Mouse (Mus musculus) left cerebral cortex, adult 8-10 months (tissue): Measurements from ENCODE around the gene Sec24c. TPM values are rescaled to one million over a fixed set of nuclear protein-coding genes. Genes with fewer than 3 reads are reported as not detected.

Source experiments
- DNase-seq, 2 experiments: peaks; one replicate each; pipeline ENCODE4 v3.0.0; 2022; ENCODE audit warnings: low spot score in 2 of 2
- total RNA-seq, 4 experiments: library from RNA; stranded (reverse); gene quantifications; 2 replicates each; pipeline ENCODE4 v1.2.4; 2022

The Sec24c gene
- total RNA-seq, 4 experiments from 2014 or later, result 87.9 to 102 (median 99.5) TPM

DNA sequence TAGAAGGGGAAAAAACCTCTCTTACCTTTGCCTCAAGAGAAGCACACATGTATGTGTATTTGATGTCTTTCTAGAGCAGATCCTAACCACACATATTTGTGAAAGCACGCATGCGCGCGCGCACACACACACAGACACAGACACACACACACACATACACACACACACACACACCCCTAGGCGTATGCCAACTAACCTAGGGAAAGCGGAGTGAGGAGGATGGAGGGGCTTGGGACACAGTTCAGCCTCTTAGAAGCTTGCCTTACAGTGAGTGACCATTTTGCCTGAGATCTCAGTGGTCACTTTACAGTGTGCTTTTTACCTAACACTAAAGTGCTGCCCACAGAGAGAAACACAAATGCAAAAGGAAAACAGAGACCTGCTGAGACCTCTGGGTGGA lies 14.4 kb upstream of the Sec24c start:
- no peak for DNase-seq

DNA sequence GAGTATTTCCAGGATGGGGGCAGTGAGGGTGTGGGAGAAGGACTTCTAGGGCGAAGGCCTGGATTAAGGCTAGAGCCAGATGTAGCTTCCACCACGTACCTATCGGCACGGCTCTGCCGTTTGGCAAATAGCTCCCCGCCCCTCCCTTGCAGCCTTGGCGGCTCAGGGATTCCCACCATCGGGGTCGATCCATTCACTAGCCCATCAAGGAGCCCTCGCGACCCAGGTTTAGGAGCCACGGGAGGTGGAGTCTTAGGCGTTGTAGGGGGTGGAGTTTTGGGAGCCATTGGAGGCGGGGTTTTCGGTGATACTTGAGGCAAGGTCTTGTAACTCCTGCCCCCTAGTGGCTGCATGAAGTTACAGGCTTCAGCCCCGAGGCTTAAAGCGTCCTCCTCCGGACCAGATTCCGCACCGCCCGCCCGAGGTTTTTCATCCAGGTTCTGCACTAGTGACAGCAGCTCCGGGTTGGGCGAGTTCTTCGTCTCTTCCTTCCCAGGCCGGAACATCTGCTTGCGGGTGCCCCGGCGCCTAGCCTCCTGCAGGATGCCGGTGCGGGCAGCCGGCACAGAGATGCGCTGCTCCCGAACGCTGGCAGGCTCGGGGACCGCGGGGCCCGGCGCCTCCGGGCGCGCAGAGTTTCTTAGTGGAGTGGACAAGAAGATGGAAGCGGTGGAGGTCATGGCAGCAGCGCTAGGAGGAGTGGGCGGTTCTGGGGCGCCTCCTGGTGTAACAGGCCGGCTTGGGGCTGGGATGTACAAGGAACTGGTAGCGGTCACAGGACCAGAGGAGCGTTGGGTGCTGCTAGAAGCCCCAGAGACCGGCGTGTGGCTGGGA lies 13.1 kb upstream of the Sec24c start:
- DNase-seq, result peak; percentile 81 to 92

DNA sequence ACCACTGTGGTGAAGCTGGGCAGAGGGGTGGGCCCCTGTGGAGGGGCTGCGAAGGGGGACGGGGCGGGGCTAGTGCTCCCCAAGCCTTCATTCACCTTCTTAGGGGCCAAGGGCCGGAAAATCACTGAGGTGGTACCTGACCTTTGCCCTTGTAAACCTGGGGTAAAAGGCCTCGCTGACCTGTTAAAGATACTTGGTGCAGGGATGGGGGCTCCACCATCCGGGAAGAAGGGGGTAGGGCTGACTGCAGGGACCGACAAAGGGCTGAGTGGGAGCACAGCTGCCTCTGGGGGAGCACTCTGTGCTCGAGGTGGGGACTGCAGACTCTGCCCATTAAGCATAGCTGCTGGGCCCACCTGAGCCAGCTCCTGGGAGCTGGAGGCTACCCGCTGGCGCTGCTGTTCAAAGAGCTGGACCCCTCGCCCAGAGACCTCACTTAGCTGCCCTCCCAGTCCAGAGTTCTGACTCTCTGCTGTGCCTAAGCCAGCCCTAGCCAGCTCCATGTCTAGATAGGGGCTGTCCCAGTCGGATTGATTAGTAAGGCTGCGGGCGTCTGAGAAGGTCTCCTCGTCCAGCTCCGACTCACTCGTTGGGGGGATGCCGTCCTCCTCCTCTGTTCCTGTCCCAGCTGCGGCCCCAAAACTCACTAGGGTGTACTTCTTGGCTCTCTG lies 12.3 kb upstream of the Sec24c start:
- no peak for DNase-seq

DNA sequence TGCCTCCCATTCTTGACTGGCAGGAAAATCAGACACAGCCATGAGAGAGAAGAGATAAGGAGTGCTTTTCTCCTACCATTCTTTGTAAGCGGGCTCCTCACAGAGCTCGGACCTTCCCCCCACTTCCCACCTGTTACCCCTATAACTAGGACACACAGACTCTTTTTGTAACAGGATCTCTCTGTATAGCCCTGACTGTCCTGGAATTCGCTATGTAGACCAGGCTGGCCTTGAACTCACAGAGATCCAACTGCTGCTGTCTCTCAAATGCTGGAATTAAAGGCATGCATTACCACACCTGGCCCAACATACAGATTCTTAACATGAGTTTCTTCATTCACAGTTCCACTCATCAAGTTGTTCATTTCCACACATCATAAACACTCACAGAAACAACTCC lies 11.4 kb upstream of the Sec24c start:
- no peak for DNase-seq

DNA sequence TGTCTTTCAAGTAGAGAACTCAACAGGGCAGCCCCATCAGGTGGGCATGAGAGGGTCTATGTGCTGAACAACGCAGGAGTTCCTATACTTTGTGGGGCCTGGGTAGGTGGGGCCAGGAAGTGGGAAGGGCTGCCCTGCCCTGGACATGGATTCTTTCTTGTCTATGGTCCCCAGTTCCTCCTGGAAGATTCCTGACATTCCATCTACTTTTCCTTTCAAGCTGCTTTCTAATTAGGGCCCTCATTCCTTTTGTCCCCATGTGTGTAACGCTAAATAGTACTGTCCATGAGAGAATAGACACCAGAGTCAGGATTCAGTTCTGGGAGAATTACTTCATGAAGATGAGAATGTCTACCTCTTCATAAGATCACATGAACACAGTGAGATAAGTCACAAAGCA lies 10.5 kb upstream of the Sec24c start:
- no peak for DNase-seq

DNA sequence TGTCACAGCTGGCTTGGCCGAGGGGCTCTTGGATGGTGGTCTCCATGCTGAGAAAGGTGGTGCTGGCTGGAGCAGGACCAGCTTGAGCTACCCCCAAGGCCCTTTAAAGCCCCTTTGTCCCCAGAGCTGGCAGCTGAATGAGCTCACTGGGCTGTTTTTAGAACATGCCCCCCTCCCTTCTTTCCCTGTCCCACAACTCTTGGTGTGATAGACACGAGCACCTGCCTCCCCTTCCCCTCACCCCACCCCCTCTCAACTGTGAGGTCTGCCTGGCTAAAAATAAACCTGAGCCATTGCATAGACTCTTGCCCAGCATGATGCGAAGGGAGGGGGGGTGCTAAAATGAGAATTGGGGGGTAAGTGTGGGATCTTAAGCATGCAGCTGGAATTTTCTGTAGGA lies 9.7 kb upstream of the Sec24c start:
- no peak for DNase-seq

DNA sequence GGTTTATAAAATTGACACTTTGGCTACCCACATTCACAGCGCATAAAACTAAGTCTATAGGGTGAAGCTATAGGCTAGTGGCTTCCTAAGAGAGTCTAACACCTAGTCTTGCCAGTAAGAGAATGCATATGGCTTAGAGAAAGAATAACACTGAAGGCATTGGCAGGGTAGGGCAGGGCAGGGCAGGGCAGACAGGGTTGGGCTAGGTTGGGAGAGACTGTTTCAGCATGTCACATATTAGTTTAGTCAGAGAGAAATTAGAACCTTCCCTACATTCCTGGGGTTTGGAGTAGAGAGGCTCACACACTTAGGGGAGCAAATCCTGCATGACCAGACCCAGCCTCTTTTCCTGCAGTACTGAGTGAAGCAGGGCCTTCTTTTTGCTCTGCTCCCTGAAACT lies 6.6 kb upstream of the Sec24c start:
- no peak for DNase-seq

DNA sequence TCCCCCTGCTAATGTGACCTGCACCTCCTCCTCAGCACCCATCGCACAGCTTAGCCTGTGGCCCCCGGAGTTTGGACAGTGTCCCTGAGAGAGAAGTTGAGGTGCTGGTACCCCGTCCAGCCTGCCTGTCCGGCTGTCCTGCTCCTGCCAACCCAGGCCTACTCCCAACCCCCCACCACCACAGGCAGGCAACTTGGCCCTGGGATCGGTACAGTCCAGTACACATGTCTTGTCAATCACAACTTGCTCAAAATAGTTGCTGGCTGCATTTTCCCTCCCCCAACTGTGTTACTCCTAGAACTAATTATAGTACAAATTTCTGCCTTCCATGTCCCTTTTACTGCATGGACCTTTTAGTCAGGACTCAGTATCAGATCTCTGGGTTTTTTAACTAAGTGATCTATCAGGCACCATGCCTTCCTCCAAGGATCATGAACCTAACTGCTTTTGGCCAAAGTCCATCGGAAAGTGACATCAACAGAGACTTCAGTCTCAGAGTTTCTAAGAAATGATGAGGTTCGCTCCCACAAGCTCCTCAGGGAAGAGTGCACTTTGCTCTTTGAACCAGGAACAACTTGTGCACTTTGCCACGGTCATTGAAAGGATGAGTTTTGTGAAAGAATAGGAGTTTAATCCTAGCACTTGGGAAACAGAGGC lies 5.8 kb upstream of the Sec24c start, which contains the start of gene Synpo2l:
Synpo2l (minus strand) TSS at position 201 of the 657 bp plus-strand sequence.
- no peak for DNase-seq

DNA sequence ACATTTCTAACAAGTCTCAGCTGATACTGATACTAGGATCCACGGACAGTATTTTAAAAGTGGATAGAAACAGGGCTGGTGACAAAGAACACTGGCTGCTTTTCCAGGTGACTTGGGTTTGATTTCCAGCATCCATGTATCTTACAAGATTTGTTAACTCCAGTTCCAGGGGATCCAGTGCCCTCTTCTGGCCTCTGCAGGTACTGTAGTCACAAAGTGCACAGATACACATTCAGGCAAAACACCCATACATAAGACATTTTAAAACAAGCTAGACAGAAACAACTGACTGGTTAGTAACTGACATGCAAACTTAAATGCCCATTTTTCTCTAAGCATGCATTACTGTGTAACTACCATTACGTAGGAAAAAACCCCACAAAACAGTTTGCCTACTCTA lies 1.1 kb upstream of the Sec24c start:
- DNase-seq, result no peak

DNA sequence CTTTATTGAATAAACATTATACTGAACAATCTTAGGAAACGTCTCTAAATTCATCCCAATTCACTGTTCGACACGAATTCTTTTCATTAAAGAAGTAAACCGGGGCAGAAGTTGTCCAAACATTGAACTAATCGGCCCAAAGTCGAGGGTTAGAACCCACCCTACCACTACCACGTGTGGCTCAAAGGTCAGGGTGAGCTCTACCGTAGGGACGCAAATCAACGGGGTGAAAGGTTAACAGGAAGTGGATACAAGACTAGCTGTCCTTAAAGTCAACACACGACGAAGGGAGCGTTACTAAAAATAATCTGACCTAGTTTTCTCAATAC lies 409 bp upstream of the Sec24c start:
- DNase-seq, result peak in 1 of 2 experiments; percentile 65

DNA sequence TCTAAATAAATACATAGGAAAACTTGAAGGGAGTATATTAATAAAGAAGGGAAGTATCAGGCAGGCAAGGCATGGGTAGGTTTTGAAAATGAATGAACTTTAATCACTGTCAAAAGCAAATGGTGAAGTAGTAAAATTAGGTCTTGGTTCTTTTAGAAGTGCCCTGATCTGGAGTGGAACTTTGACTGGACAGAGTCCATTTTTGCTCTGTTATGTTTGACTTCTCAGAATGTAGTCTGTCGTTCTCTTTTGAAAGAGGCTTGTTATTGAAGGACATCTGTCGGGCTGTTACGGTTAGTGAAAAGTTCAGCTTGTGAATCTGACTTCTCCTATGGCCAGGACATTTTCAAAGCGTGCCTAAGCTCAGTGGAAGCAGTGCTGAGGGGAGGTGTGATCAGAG lies 3.8 kb downstream of the Sec24c start:
- no peak for DNase-seq

DNA sequence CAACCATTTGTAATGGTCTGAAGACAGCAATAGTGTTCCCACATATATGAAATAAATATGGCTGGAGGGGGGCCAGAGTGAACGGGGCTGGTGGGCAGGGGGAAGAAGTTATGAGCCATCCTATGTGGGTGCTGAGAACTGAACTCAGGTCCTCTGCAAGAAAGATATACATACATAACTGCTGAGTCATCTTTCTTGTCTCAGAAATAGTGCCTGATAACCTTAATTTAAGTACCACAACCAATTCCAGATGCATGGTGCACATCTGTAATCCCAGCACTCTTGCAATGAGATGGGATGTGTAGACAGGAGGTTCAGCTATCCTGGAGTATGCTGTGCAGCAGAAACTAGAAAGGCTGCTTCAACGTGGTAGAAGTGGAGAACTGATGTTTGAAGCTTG lies 7.6 kb downstream of the Sec24c start:
- no peak for DNase-seq

DNA sequence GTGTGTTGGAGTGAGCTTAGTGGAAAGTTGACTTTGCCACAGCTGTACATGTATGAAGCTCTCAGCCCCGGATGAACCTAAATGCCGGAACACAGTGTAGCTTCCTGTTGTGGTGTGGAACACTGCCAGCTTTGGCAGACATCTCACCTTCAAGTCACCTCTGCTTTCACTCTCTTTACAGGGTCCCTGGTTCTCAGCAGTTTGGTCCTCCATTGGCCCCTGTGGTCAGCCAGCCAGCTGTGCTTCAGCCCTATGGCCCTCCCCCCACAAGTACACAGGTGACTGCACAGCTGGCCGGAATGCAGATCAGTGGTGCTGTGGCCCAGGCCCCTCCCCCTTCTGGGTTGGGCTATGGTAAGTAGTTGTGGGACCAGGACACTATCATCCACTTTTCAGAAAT lies 8.4 kb downstream of the Sec24c start:
- DNase-seq, result no peak

DNA sequence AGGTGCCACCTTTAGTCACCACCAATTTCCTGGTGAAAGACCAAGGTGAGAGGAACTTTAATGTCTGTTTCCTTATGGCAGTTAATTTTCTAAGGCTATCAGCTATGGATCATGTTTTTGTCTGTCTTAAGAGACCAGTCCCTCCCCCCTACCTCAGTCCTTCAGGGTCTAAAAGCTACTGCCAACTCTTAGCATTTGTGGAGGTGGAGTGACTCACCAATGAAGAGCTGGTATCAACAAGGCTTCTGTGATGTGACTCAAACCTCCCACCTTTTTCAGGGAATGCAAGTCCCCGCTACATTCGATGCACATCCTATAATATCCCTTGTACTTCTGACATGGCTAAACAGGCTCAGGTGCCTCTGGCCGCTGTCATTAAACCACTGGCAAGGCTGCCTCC lies 12.5 kb downstream of the Sec24c start:
- DNase-seq, result peak in 1 of 2 experiments; percentile 65

DNA sequence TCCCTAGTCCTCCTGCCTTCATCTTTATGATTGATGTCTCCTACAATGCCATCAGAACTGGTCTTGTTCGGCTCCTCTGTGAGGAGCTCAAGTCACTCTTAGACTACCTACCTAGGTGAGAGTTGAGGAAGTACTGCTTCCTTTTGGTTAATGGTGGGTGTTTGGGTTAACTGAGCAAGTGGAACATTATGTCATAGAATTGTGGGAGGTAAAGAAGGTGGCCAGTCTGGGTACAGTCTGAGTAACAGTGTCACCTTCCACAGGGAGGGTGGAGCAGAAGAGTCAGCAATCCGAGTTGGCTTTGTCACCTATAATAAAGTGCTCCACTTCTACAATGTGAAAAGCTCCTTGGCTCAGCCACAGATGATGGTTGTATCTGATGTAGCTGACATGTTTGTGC lies 14.9 kb downstream of the Sec24c start:
- no peak for DNase-seq

DNA sequence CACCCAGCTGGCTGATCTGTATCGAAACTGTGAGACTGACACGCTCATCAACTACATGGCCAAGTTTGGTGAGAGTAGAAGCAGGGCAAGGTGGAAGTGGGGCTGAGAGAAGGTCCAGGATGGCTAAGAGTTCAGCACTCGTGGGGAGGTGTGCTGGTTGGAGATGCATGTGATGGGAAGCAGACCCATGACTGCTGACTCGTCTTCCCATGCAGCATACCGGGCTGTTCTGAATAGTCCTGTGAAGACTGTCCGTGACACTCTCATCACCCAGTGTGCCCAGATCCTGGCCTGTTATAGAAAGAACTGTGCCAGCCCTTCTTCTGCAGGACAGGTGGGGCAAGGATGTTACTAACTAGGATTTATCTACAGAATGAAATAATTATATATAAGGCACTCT lies 17.7 kb downstream of the Sec24c start:
- no peak for DNase-seq

DNA sequence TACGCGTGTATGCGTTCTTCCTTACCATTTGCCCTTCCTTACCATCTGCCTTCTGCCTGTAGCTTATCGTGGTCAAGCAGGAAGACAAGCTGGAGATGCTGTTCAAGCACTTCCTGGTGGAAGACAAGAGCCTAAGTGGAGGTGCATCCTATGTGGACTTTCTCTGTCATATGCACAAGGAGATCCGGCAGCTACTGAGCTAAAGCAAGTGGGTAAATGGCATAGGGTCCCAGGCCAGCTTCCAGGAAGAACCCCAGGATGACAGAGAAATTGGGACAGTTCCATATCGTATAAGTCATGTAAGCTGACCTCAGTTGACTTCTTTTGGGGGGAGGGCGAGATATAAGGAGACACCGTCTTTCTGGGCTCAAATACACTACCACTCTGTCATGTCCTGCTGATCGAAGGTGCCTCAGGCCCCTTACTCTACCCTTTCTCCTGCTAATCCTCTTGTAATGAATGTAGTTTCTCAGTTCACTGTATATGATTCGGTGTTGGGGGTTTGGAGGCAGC lies 19.5 kb downstream of the Sec24c start:
- no peak for DNase-seq

DNA sequence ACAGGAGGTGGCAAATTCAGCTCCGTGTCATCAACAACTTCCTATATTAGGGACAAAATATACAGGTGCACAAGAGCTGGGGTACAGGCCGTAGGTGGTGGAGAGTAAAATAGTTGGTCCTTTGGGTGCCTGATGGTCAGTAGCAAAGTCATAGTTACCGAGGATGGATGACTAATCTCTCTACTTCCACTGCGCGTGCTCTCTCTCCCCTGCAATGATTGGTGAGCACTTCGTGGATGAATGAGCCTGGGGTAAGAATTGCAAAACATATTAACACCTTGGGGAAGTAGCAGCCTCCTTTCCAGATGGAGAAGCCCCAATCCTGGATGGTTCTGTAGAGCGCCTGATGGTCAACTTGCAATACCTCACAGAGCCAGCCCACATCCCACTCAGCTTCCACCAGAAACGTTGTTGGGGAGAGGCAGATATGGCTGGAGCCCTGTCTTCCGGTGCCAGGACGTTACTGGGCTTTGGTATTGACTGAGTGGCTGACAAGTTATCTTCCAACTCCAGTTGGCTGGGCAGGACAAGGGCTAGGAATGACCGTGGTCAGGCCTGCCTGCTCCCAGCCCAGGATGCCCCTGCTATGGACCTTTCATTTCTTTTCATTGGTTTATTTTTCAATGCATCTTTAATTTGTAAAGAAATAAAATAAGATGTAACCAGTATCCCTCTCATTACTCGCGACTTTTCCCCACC lies 20.2 kb downstream of the Sec24c start:
- no peak for DNase-seq

DNA sequence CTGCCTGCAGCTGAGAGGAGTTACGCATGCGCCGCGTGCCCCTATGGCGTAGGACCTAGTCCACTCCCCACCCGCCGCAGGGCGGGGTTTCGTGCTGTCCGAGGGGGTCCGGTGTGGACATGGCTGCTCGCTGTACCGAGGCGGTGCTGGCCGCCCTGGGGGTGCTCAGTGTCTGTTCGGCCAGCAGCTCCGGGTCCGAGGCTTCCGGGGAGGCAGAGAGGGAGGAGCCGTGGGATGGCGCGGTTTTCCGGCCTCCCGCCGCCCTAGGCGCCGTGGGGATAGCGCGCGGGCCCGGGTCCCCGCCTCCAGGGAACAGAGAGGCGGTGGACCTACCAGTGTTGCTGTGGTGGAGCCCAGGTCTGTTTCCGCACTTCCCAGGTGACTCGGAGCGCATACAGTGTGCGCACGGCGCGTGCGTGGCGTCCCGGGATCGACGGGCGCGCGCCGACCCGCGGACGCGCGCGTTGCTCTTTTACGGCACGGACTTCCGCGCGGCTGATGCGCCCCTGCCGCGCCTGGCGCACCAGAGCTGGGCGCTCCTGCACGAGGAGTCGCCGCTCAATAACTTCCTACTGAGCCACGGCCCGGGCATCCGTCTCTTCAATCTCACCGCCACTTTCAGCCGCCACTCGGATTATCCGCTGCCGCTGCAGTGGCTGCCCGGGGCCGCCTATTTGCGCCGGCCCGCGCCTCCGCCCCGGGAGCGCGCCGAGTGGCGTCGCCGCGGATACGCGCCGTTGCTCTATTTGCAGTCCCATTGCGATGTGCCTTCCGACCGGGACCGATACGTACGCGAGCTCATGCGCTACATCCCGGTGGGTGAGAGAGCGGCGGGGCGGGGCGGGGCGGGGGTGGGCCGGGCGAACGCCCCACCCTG lies 21.0 kb downstream of the Sec24c start, which contains the start of gene Fut11:
Fut11 (plus strand) TSS at position 85 of the 877 bp plus-strand sequence.
- DNase-seq, result peak; percentile 72 to 86

DNA sequence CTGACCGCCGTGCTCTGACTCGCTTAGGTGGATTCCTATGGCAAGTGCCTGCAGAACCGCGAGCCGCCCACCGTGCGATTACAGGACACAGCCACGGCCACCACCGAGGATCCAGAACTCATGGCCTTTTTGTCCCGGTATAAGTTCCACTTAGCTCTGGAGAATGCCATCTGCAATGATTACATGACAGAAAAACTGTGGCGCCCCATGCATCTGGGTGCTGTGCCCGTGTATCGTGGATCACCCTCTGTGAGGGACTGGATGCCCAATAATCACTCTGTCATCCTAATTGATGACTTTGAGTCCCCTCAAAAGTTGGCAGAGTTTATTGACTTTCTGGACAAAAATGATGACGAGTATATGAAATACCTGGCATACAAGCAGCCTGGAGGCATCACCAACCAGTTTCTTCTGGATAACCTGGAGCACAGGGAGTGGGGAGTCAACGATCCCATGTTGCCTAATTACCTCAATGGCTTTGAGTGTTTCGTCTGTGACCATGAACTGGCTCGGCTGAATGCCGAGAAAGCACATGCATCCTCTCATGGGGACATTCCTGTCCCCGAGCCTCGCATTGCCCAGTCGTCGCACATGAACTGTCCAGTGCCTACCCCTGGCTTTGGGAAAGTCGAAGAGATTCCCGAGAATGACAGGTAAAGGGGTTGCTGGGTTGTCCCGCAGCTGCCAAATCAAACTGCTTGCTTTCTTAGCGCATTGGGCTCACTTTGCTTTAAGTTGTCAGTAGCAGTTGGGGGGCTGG lies 21.8 kb downstream of the Sec24c start:
- DNase-seq, result peak in 1 of 2 experiments; percentile 41
